Mouse (Mus musculus): ENCODE measurements at regions not wholly inside any gene's neighbourhood (a gene's known extent, or its start where the extent isn't known, plus 50 kb on each side); places are given as distances from the start of the nearest gene placed in this dataset.

GRCm38 (mm10) chr14:99713069-99713830 lies 414.8 kb downstream of the Klf5 start:
- H3K4me2 ChIP-seq (ENCODE audit: low read length): no peak overlapping the region
- no peak overlapping the region for H3K27ac ChIP-seq (ENCODE audit: low read depth, low read length)
- WGBS: 89% methylated on average over 8 of the region's 8 CpGs
- no peak overlapping the region for H3K9ac ChIP-seq (ENCODE audit: low read length)
- H3K4me1 ChIP-seq (ENCODE audit: control insufficient read depth, insufficient read depth, low read length): no peaks in the 10 kb centered on the region
- H3K27me3 ChIP-seq (replicated peaks; ENCODE audit: control insufficient read depth, insufficient read depth, low read length): no peaks in the 10 kb centered on the region
- ATAC-seq (no peak), DNase-seq (ENCODE audit: low spot score) (no peak)
- no peaks in the 10 kb centered on the region for H3K9me3 ChIP-seq (replicated peaks; ENCODE audit: control insufficient read depth, low read length)
- no peaks in the 10 kb centered on the region for H3K36me3 ChIP-seq (ENCODE audit: control insufficient read depth, insufficient read depth, low read length)
- H3K4me3 ChIP-seq (ENCODE audit: low read depth, low read length): no peak overlapping the region

GRCm38 (mm10) chr14:99733474-99734199 lies 435.1 kb downstream of the Klf5 start:
- WGBS: 62% methylated on average over 7 of the region's 7 CpGs
- ATAC-seq (peak; percentile 87), DNase-seq (ENCODE audit: low spot score) (peak; percentile 68)
- Histone ChIP-seq H3K4me1 (ENCODE audit: control insufficient read depth, insufficient read depth, low read length) (no peaks in the 10 kb centered on the region), H3K4me3 (ENCODE audit: low read depth, low read length) (no peak overlapping the region), H3K4me2 (ENCODE audit: low read length) (no peak overlapping the region), H3K27ac (ENCODE audit: low read depth, low read length) (peak overlapping the region; percentile 65), H3K27me3 (replicated peaks; ENCODE audit: control insufficient read depth, insufficient read depth, low read length) (no peaks in the 10 kb centered on the region), H3K9ac (ENCODE audit: low read length) (no peak overlapping the region), H3K36me3 (ENCODE audit: control insufficient read depth, insufficient read depth, low read length) (no peaks in the 10 kb centered on the region), H3K9me3 (replicated peaks; ENCODE audit: control insufficient read depth, low read length) (no peaks in the 10 kb centered on the region)

GRCm38 (mm10) chr14:99734200-99734567 lies 435.7 kb downstream of the Klf5 start:
- Histone ChIP-seq H3K4me1 (ENCODE audit: control insufficient read depth, insufficient read depth, low read length) (no peaks in the 10 kb centered on the region), H3K4me2 (ENCODE audit: low read length) (no peak overlapping the region), H3K27me3 (replicated peaks; ENCODE audit: control insufficient read depth, insufficient read depth, low read length) (no peaks in the 10 kb centered on the region), H3K4me3 (ENCODE audit: low read depth, low read length) (no peak overlapping the region), H3K9ac (ENCODE audit: low read length) (no peak overlapping the region), H3K9me3 (replicated peaks; ENCODE audit: control insufficient read depth, low read length) (no peaks in the 10 kb centered on the region), H3K36me3 (ENCODE audit: control insufficient read depth, insufficient read depth, low read length) (no peaks in the 10 kb centered on the region), H3K27ac (ENCODE audit: low read depth, low read length) (no peak overlapping the region)
- ATAC-seq (peak; percentile 37; the same call in 1 of the 2 replicates), DNase-seq (ENCODE audit: low spot score) (no peak)
- 68% methylated on average over 7 of the region's 7 CpGs for WGBS

- 87% methylated on average over 17 of the region's 17 CpGs for WGBS
- Histone ChIP-seq H3K4me2 (ENCODE audit: low read length) (no peak overlapping the region), H3K27me3 (replicated peaks; ENCODE audit: control insufficient read depth, insufficient read depth, low read length) (no peaks in the 10 kb centered on the region), H3K4me3 (ENCODE audit: low read depth, low read length) (no peak overlapping the region), H3K9me3 (replicated peaks; ENCODE audit: control insufficient read depth, low read length) (no peaks in the 10 kb centered on the region), H3K4me1 (ENCODE audit: control insufficient read depth, insufficient read depth, low read length) (peaks cover 10% of the 10 kb centered on the region), H3K9ac (ENCODE audit: low read length) (no peak overlapping the region), H3K36me3 (ENCODE audit: control insufficient read depth, insufficient read depth, low read length) (no peaks in the 10 kb centered on the region), H3K27ac (ENCODE audit: low read depth, low read length) (no peak overlapping the region)
- DNase-seq (ENCODE audit: low spot score) (no peak), ATAC-seq (no peak)
Observed at GRCm38 (mm10) chr14:99743625-99744297, 445.3 kb downstream of the Klf5 start.

- Histone ChIP-seq H3K9ac (ENCODE audit: low read length) (no peak overlapping the region), H3K36me3 (ENCODE audit: control insufficient read depth, insufficient read depth, low read length) (no peaks in the 10 kb centered on the region), H3K4me2 (ENCODE audit: low read length) (no peak overlapping the region), H3K27me3 (replicated peaks; ENCODE audit: control insufficient read depth, insufficient read depth, low read length) (no peaks in the 10 kb centered on the region), H3K9me3 (replicated peaks; ENCODE audit: control insufficient read depth, low read length) (no peaks in the 10 kb centered on the region), H3K27ac (ENCODE audit: low read depth, low read length) (no peak overlapping the region), H3K4me3 (ENCODE audit: low read depth, low read length) (no peak overlapping the region), H3K4me1 (ENCODE audit: control insufficient read depth, insufficient read depth, low read length) (peaks cover 22% of the 10 kb centered on the region)
- DNase-seq (ENCODE audit: low spot score) (peak; percentile 34), ATAC-seq (no peak)
- 86% methylated on average over 7 of the region's 7 CpGs for WGBS
Observed at GRCm38 (mm10) chr14:99745209-99745608, 446.7 kb downstream of the Klf5 start.

GRCm38 (mm10) chr14:99748166-99748565 lies 449.7 kb downstream of the Klf5 start:
- no peak overlapping the region for H3K4me3 ChIP-seq (ENCODE audit: low read depth, low read length)
- DNase-seq (ENCODE audit: low spot score) (peak; percentile 80), ATAC-seq (peak; percentile 59)
- H3K4me1 ChIP-seq (ENCODE audit: control insufficient read depth, insufficient read depth, low read length): peaks cover 25% of the 10 kb centered on the region
- no peaks in the 10 kb centered on the region for H3K36me3 ChIP-seq (ENCODE audit: control insufficient read depth, insufficient read depth, low read length)
- peak overlapping the region; percentile 49; the same call in 1 of the 2 replicates for H3K27ac ChIP-seq (ENCODE audit: low read depth, low read length)
- H3K4me2 ChIP-seq (ENCODE audit: low read length): peak overlapping the region; percentile 8
- H3K9ac ChIP-seq (ENCODE audit: low read length): no peak overlapping the region
- no peaks in the 10 kb centered on the region for H3K27me3 ChIP-seq (replicated peaks; ENCODE audit: control insufficient read depth, insufficient read depth, low read length)
- no peaks in the 10 kb centered on the region for H3K9me3 ChIP-seq (replicated peaks; ENCODE audit: control insufficient read depth, low read length)
- WGBS: 33% methylated on average over 17 of the region's 17 CpGs

GRCm38 (mm10) chr14:99749308-99750305 lies 451.1 kb downstream of the Klf5 start:
- Histone ChIP-seq H3K9ac (ENCODE audit: low read length) (no peak overlapping the region), H3K4me3 (ENCODE audit: low read depth, low read length) (no peak overlapping the region), H3K27ac (ENCODE audit: low read depth, low read length) (peak overlapping the region; percentile 61), H3K9me3 (replicated peaks; ENCODE audit: control insufficient read depth, low read length) (no peaks in the 10 kb centered on the region), H3K4me2 (ENCODE audit: low read length) (0 out of 2 replicates have a peak overlapping the region, but pooled peaks have one; percentile 21), H3K27me3 (replicated peaks; ENCODE audit: control insufficient read depth, insufficient read depth, low read length) (no peaks in the 10 kb centered on the region), H3K4me1 (ENCODE audit: control insufficient read depth, insufficient read depth, low read length) (peaks cover 25% of the 10 kb centered on the region), H3K36me3 (ENCODE audit: control insufficient read depth, insufficient read depth, low read length) (no peaks in the 10 kb centered on the region)
- ATAC-seq (peak; percentile 68), DNase-seq (ENCODE audit: low spot score) (peak; percentile 89)
- WGBS: 26% methylated on average over 12 of the region's 12 CpGs

- Histone ChIP-seq H3K27ac (ENCODE audit: low read depth, low read length) (no peak overlapping the region), H3K4me3 (ENCODE audit: low read depth, low read length) (no peak overlapping the region), H3K9me3 (replicated peaks; ENCODE audit: control insufficient read depth, low read length) (no peaks in the 10 kb centered on the region), H3K9ac (ENCODE audit: low read length) (no peak overlapping the region), H3K36me3 (ENCODE audit: control insufficient read depth, insufficient read depth, low read length) (no peaks in the 10 kb centered on the region), H3K4me1 (ENCODE audit: control insufficient read depth, insufficient read depth, low read length) (no peaks in the 10 kb centered on the region), H3K4me2 (ENCODE audit: low read length) (no peak overlapping the region), H3K27me3 (replicated peaks; ENCODE audit: control insufficient read depth, insufficient read depth, low read length) (no peaks in the 10 kb centered on the region)
- WGBS: 71% methylated on average over 5 of the region's 5 CpGs
- DNase-seq (ENCODE audit: low spot score) (no peak), ATAC-seq (no peak)
Observed at GRCm38 (mm10) chr14:99758045-99758444, 459.6 kb downstream of the Klf5 start.

Data from forebrain, embryonic 14.5 days (tissue).